Mouse (Mus musculus) ES-E14 (cell line): Measurements from ENCODE around the gene Zfp786. TPM values are rescaled to one million over a fixed set of nuclear protein-coding genes. Genes with fewer than 3 reads are reported as not detected.

Experiments
- DNase-seq: peaks from one replicate; pipeline ENCODE4 v3.0.0-alpha.2; 2013; ENCODE audit warnings: low read depth, low spot score
- H3K27ac ChIP-seq: 2 replicates; pipeline ENCODE4 v1.5.1; 2012; ENCODE audit warnings: low read depth, mild to moderate bottlenecking, low read length, moderate library complexity, mixed read lengths; ENCODE audit not compliant: poor library complexity, insufficient read depth, severe bottlenecking
- H3K36me3 ChIP-seq: 2 replicates; pipeline ENCODE4 v1.6.1; 2012; ENCODE audit warnings: mild to moderate bottlenecking, low read length, moderate library complexity, mixed read lengths; ENCODE audit not compliant: control insufficient read depth, poor library complexity, insufficient read depth, severe bottlenecking
- H3K4me1 ChIP-seq, 2 experiments: fragments of 150-350 bp in 1 of 2; sonication (generic) in 1 of 2; 2 replicates each; pipeline ENCODE4 v1.6.1; 2012; ENCODE audit warnings: low read length in 2 of 2, mild to moderate bottlenecking in 1 of 2, mixed read lengths in 1 of 2; ENCODE audit not compliant: control insufficient read depth in 2 of 2, insufficient read depth in 2 of 2, poor library complexity in 1 of 2
- H3K4me3 ChIP-seq, 2 experiments: fragments of 150-350 bp in 1 of 2; sonication (generic) in 1 of 2; 2 replicates each; pipeline ENCODE4 v1.5.1; 2012; ENCODE audit warnings: low read length in 2 of 2, low read depth in 1 of 2, mild to moderate bottlenecking in 1 of 2, mixed read lengths in 1 of 2; ENCODE audit not compliant: insufficient read depth in 1 of 2, poor library complexity in 1 of 2, severe bottlenecking in 1 of 2
- H3K9ac ChIP-seq: 2 replicates; pipeline ENCODE4 v1.6.1; 2012; ENCODE audit warnings: low read depth, mild to moderate bottlenecking, low read length, mixed read lengths; ENCODE audit not compliant: poor library complexity, insufficient read depth, severe bottlenecking
- H3K9me3 ChIP-seq: fragments of 150-350 bp; sonication (generic); 2 replicates; pipeline ENCODE4 v1.6.1; 2012; ENCODE audit warnings: low read depth, mild to moderate bottlenecking, low read length; ENCODE audit not compliant: control insufficient read depth, insufficient read depth
- CHD2 ChIP-seq: IDR thresholded peaks from 2 replicates; pipeline ENCODE4 v1.6.1; 2014; ENCODE audit warnings: mild to moderate bottlenecking, low read depth, low read length, inconsistent platforms
- HCFC1 ChIP-seq: IDR thresholded peaks from 2 replicates; pipeline ENCODE4 v1.6.1; 2012; ENCODE audit warnings: low read length, inconsistent platforms, borderline replicate concordance; ENCODE audit not compliant: insufficient read depth
- MAFK ChIP-seq: IDR thresholded peaks from 2 replicates; pipeline ENCODE4 v1.6.1; 2014; ENCODE audit warnings: mild to moderate bottlenecking, low read depth, low read length, inconsistent platforms; ENCODE audit not compliant: insufficient read depth
- ZC3H11A ChIP-seq: IDR thresholded peaks from 2 replicates; pipeline ENCODE4 v1.6.1; 2012; ENCODE audit warnings: low read depth, mild to moderate bottlenecking, inconsistent platforms, low read length, borderline replicate concordance
- ZNF384 ChIP-seq: IDR thresholded peaks from 2 replicates; pipeline ENCODE4 v1.6.1; 2012; ENCODE audit warnings: low read depth, low read length, inconsistent platforms
- in situ Hi-C, 2 experiments: fragments of 600-800 bp; cut with MboI; formaldehyde crosslinking; loops; one replicate each; pipeline ENCODE4 v1.15.1; 2025; ENCODE audit warnings: low sequenced_read_pairs in 2 of 2, inconsistent platforms in 1 of 2; ENCODE audit not compliant: unreplicated experiment in 2 of 2
- total RNA-seq: library from RNA; depleted of rRNA; stranded (reverse); fragments of 300-350 nt; gene quantifications from 2 replicates; pipeline ENCODE4 v1.2.3, GENCODE M21; 2012

Zfp786 gene
- total RNA-seq, 1 experiment: 2.0 TPM

DNA sequence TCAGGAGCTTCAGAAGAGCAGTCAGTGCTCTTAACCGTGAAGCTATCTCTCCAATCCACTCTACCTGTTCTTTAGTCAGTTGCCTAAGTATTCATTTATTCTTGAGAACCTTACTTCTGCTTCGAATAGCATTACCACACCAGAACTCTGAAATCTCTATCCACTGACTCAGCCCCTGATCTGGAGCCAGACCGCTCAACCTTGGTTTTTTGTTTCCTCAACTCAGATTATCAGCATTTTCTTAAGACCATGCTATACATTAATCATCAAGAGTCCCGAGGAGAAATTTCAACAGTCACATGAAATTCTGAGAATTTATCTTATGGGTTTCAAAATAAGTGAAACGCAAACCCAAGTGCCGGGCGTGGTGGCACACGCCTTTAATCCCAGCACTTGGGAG is 11.9 kb downstream of the Zfp786 start:
- no peaks in the 10 kb centered on the region for H3K9me3 ChIP-seq
- no peaks in the 10 kb centered on the region for H3K36me3 ChIP-seq
- in situ Hi-C loops: no loop called here
- no peak for DNase-seq
- H3K4me1 ChIP-seq: peaks cover 4 to 15% of the 10 kb centered on the region in 2 experiments; a peak in 2 of 4 replicates
- H3K9ac ChIP-seq: no peak overlapping the region
- no peak overlapping the region for H3K4me3 ChIP-seq
- no peak overlapping the region for H3K27ac ChIP-seq
- TF ChIP-seq MAFK: no peak
- TF ChIP-seq HCFC1: no peak
- no peak; the same call in 1 of the 2 replicates for TF ChIP-seq ZNF384
- no peak for TF ChIP-seq CHD2
- no peak for TF ChIP-seq ZC3H11A

DNA sequence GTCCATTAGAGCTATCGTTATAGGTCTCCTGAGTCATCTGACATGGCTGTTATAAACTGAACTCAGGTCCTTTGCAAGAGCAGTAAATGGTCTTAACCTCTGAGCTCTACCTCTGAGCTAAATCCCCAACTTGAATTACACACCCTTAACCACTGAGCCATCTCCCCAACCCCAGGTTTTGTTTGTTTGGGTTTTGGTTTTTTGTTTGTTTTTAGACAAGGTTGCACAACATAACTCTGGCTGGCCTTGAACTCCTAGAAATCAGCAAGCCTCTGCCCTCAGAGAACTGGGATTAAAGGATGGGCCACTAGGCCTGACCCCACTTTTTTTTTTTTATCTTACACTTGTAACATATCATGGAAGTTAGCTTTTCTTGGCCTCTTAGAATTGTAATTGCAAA is 14.5 kb downstream of the Zfp786 start:
- no peak overlapping the region for H3K27ac ChIP-seq
- H3K9me3 ChIP-seq: no peaks in the 10 kb centered on the region
- no peaks in the 10 kb centered on the region for H3K36me3 ChIP-seq
- no peak for DNase-seq
- no peak overlapping the region; the same call in 1 of the 2 replicates for H3K9ac ChIP-seq
- no peak overlapping the region for H3K4me3 ChIP-seq
- in situ Hi-C loops: no loop called here
- H3K4me1 ChIP-seq: peaks cover 3 to 15% of the 10 kb centered on the region in 2 experiments; a peak in 2 of 4 replicates
- no peak for TF ChIP-seq HCFC1

DNA sequence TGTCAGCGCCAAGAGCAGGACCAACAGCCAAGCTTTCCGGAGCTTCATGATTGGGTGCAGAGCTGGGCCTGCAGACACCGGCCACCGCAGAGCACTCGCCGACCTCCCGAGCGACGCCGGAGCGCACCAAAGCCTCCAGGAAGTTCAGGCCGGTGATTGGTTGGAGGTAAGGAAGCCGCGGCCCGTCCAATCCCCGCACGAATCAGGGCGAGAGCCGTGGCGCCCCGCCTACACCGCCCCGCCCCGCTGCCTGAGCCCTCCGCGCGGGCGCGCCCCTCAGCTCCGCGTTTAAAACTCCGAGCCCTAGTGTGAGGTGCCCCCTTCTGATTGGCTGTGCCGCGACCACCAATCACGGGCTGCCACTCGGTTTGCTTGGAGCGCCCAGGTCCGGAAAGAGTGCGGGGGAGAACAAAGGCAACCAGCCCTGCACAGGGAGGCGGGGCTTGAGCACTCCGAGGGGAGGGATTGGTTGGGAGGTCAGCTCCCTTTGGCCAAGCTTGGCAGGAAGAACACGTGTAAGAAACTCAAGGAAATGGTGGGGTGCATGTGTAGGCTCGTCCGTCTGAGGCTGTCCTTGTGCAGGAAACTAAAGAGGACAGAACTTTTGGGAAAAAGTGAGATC is 17.3 kb downstream of the Zfp786 start, which contains the start of gene Pdia4:
Gene Pdia4 (minus strand): TSS at position 174 of the 622 bp plus-strand sequence.
- peak; percentile 98 for DNase-seq
- in situ Hi-C loops: no loop called here
- H3K36me3 ChIP-seq: peaks cover 3% of the 10 kb centered on the region; the same call in 1 of the 2 replicates
- TF ChIP-seq CHD2 (peak; percentile 43; the same call in 1 of the 2 replicates), HCFC1 (no peak)
- peaks cover 3 to 11% of the 10 kb centered on the region in 2 experiments; a peak in 2 of 4 replicates for H3K4me1 ChIP-seq
- peak within 1 kb of the TSS; percentile 70 for H3K27ac ChIP-seq
- H3K4me3 ChIP-seq: peak within 1 kb of the TSS; percentile 88 to 98
- H3K9ac ChIP-seq: peak within 1 kb of the TSS; percentile 92
- H3K9me3 ChIP-seq: no peaks in the 10 kb centered on the region

DNA sequence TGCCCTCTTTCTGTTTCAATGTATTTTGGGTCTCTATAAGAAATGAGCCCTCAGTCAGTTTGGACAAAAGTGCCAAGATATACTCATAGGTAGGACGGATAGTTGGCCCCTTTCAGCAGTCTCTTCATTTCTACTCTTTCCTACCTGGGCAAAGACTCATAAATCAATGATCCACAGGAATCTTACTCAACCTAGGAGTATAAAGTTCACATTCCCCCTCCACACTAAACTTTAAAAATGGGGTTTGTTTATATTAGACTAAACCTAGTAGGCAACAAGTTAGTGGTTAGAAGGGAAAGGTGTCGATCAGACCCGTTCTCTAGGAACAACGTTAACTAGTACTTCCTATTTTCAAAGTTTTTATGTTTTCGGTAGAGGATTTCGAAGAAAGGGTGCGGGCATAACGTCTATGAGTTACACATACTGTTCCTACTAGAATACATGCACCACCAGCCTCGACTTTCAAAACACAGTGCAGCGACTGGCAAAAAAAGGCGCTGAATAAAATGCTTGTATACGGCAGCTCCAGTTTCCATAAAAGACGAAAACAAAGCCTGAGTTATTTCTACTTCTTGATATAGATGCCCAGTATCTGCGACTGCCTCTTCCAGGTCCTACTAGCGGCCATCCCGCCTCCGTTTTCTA is 18.3 kb downstream of the Zfp786 start:
- H3K36me3 ChIP-seq: peaks cover 3% of the 10 kb centered on the region; the same call in 1 of the 2 replicates
- no peaks in the 10 kb centered on the region for H3K9me3 ChIP-seq
- peak overlapping the region; percentile 88 to 98 for H3K4me3 ChIP-seq
- TF ChIP-seq MAFK: no peak
- TF ChIP-seq ZC3H11A: no peak
- in situ Hi-C loops: no loop called here
- H3K9ac ChIP-seq: peak overlapping the region; percentile 92
- H3K4me1 ChIP-seq: peaks cover 3 to 11% of the 10 kb centered on the region in 2 experiments; a peak in 2 of 4 replicates
- no peak for DNase-seq
- peak overlapping the region; percentile 70; the same call in 1 of the 2 replicates for H3K27ac ChIP-seq

DNA sequence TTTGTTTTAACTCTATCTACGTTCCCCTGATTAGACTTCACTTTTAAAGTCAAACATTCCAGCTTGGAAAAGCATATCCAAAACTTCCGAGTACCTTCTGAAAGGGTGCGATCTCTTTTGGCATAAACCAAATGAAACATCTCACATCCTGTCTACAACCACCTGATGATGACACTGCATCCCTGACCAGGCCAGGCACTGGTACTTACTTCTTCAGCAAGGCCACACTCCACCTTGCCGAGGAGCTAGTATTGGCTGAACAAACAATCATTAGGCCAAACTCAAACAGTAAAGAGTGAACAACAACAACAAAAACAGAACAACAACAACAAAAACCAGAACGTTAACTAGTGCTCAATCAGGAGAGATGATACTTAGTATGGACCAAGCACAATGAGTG is 19.3 kb downstream of the Zfp786 start:
- Histone ChIP-seq H3K9me3 (no peaks in the 10 kb centered on the region), H3K9ac (peak overlapping the region; percentile 92; the same call in 1 of the 2 replicates), H3K4me1 (peaks cover 3 to 11% of the 10 kb centered on the region in 2 experiments; a peak in 2 of 4 replicates), H3K4me3 (peak overlapping the region; percentile 88 to 98; a peak in 1 of 4 replicates), H3K36me3 (peaks cover 9% of the 10 kb centered on the region), H3K27ac (no peak overlapping the region)
- DNase-seq: no peak
- in situ Hi-C loops: no loop called here
- TF ChIP-seq ZC3H11A (no peak), MAFK (no peak), CHD2 (no peak), ZNF384 (no peak), HCFC1 (no peak)
